Mouse (Mus musculus) stomach, postnatal 0 days (tissue): ENCODE results near the gene Snx29.
"Not testable (repeated sequence)": the region's sequence is repeated elsewhere in the genome, so short reads cannot be mapped to it uniquely, and the experiment has no call there.

Experiments
- CTCF ChIP-seq: IDR thresholded peaks from 2 replicates; pipeline ENCODE4 v1.5.1; 2016; ENCODE audit warnings: antibody characterized with exemption, low read depth, mild to moderate bottlenecking, moderate library complexity
- EP300 ChIP-seq: optimal IDR thresholded peaks from 2 replicates; pipeline ENCODE3; 2016; ENCODE audit warnings: antibody characterized with exemption

DNA sequence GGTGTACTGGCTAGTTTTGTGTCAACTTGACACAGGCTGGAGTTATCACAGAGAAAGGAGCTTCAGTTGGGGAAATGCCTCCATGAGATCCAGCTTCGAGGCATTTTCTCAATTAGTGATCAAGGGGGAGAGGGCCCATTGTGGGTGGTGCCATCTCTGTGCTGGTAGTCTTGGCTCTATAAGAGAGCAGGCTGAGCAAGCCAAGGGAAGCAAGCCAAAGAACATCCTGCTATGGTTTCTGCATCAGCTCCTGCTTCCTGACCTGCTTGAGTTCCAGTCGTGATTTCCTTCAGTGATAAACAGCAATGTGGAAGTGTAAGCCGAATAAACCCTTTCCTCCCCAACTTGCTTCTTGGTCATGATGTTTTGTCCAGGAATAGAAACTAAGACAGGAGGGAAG lies 253.0 kb downstream of the Snx29 start:
- TF ChIP-seq CTCF, EP300: not testable (repeated sequence)
